Mouse (Mus musculus) liver, embryonic 11.5 days (tissue): ENCODE results near the gene Bglap. TPM values are rescaled to one million over a fixed set of nuclear protein-coding genes. Genes with fewer than 3 reads are reported as not detected.

Experiments
- ATAC-seq: fragments of 200-750 bp; cut with Nextera tagmentation; replicated peaks from 2 replicates; pipeline ENCODE4 v1.8.0; 2017; ENCODE audit warnings: moderate number of reproducible peaks, mild to moderate bottlenecking, moderate TSS enrichment, moderate library complexity; ENCODE audit not compliant: low FRiP score
- DNase-seq: peaks from one replicate; pipeline ENCODE4 v3.0.0-alpha.2; 2017; ENCODE audit warnings: low spot score
- H3K27ac ChIP-seq: fragments of 300-500 bp; sonication (generic); 2 replicates; pipeline ENCODE4 v1.5.1; 2014; ENCODE audit warnings: mild to moderate bottlenecking, low read depth, low read length, control low read depth
- H3K27me3 ChIP-seq: fragments of 300-500 bp; sonication (generic); replicated peaks from 2 replicates; pipeline ENCODE4 v1.6.1; 2014; ENCODE audit warnings: low read length, mixed read lengths; ENCODE audit not compliant: control insufficient read depth, insufficient read depth
- H3K36me3 ChIP-seq: fragments of 300-500 bp; sonication (generic); 2 replicates; pipeline ENCODE4 v1.6.1; 2014; ENCODE audit warnings: mild to moderate bottlenecking, low read length, moderate library complexity, mixed read lengths; ENCODE audit not compliant: control insufficient read depth, insufficient read depth
- H3K4me1 ChIP-seq: fragments of 300-500 bp; sonication (generic); replicated peaks from 2 replicates; pipeline ENCODE4 v1.6.1; 2014; ENCODE audit warnings: low read length, mixed read lengths; ENCODE audit not compliant: control insufficient read depth, insufficient read depth
- H3K4me2 ChIP-seq: fragments of 300-500 bp; sonication (generic); 2 replicates; pipeline ENCODE4 v1.6.1; 2014; ENCODE audit warnings: mild to moderate bottlenecking, control low read depth, moderate library complexity
- H3K4me3 ChIP-seq: fragments of 300-500 bp; sonication (generic); 2 replicates; pipeline ENCODE4 v1.5.1; 2014; ENCODE audit warnings: low read depth, low read length, control low read depth
- H3K9ac ChIP-seq: fragments of 300-500 bp; sonication (generic); 2 replicates; pipeline ENCODE4 v1.6.1; 2014; ENCODE audit warnings: low read depth, low read length, control low read depth
- H3K9me3 ChIP-seq: fragments of 300-500 bp; sonication (generic); 2 replicates; pipeline ENCODE4 v1.6.1; 2016; ENCODE audit warnings: low read length, inconsistent platforms, mixed read lengths; ENCODE audit not compliant: control insufficient read depth
- WGBS: fragments of 180-500 bp; shearing (Covaris S2); extraction: QIAGEN DNeasy Blood & Tissue Kit; methylation state at CpG from one replicate; pipeline ENCODE4 v1.1.7; 2014; 5-methylcytosine and 5-hydroxymethylcytosine counted together
- polyA plus RNA-seq: library from polyadenylated mRNA; unstranded; fragments of >200 nt; fragmentation: Nextera tagmentation; extraction: Ambion mirVana; gene quantifications from 2 replicates; pipeline ENCODE4 v1.2.1, GENCODE M21; 2014

Bglap gene
- polyA plus RNA-seq, 1 experiment from 2014 or later, result not detected

GRCm38 (mm10) chr3:88418016-88418415 lies 33.8 kb upstream of the Bglap start:
- Histone ChIP-seq H3K27ac (no peak overlapping the region), H3K4me2 (no peak overlapping the region), H3K36me3 (peaks cover 33% of the 10 kb centered on the region; the same call in 1 of the 2 replicates), H3K27me3 (no peaks in the 10 kb centered on the region), H3K9ac (no peak overlapping the region), H3K9me3 (no peaks in the 10 kb centered on the region), H3K4me3 (no peak overlapping the region), H3K4me1 (peaks cover 21% of the 10 kb centered on the region)
- ATAC-seq (no peak), DNase-seq (no peak)
- WGBS, result 81% methylated on average over 6 of the region's 6 CpGs

GRCm38 (mm10) chr3:88415668-88416067 lies 31.4 kb upstream of the Bglap start:
- WGBS, result 58% methylated on average over 4 of the region's 4 CpGs
- Histone ChIP-seq H3K27me3 (no peaks in the 10 kb centered on the region), H3K36me3 (peaks cover 35% of the 10 kb centered on the region; the same call in 1 of the 2 replicates), H3K27ac (no peak overlapping the region), H3K9ac (0 out of 2 replicates have a peak overlapping the region, but pooled peaks have one; percentile 6), H3K4me2 (no peak overlapping the region), H3K4me3 (no peak overlapping the region), H3K9me3 (no peaks in the 10 kb centered on the region), H3K4me1 (peaks cover 20% of the 10 kb centered on the region)
- ATAC-seq (no peak), DNase-seq (no peak)

- no peak overlapping the region for H3K4me3 ChIP-seq
- H3K36me3 ChIP-seq, result peaks cover 15% of the 10 kb centered on the region; the same call in 1 of the 2 replicates
- H3K27ac ChIP-seq, result no peak overlapping the region; the same call in 1 of the 2 replicates
- H3K27me3 ChIP-seq, result no peaks in the 10 kb centered on the region
- no peak overlapping the region for H3K9ac ChIP-seq
- H3K4me1 ChIP-seq, result peaks cover 38% of the 10 kb centered on the region
- ATAC-seq (no peak), DNase-seq (no peak)
- WGBS, result 76% methylated on average over 11 of the region's 11 CpGs
- H3K4me2 ChIP-seq, result no peak overlapping the region
- H3K9me3 ChIP-seq, result no peaks in the 10 kb centered on the region
Measured at GRCm38 (mm10) chr3:88412636-88413035, 28.4 kb upstream of the Bglap start.

GRCm38 (mm10) chr3:88411681-88412080 lies 27.4 kb upstream of the Bglap start:
- H3K9ac ChIP-seq, result peak overlapping the region; percentile 3; the same call in 1 of the 2 replicates
- peaks cover 13% of the 10 kb centered on the region; the same call in 1 of the 2 replicates for H3K36me3 ChIP-seq
- H3K27me3 ChIP-seq, result no peaks in the 10 kb centered on the region
- DNase-seq, result no peak
- no peak overlapping the region for H3K4me3 ChIP-seq
- H3K4me1 ChIP-seq, result peaks cover 43% of the 10 kb centered on the region
- H3K4me2 ChIP-seq, result peak overlapping the region; percentile 25; the same call in 1 of the 2 replicates
- ATAC-seq, result 0 out of 2 replicates have a peak, but pooled peaks have one; percentile 24
- WGBS, result 64% methylated on average over 4 of the region's 4 CpGs
- no peak overlapping the region; the same call in 1 of the 2 replicates for H3K27ac ChIP-seq
- no peaks in the 10 kb centered on the region for H3K9me3 ChIP-seq

- 22% methylated on average over 7 of the region's 7 CpGs for WGBS
- Histone ChIP-seq H3K4me2 (peak overlapping the region; percentile 91), H3K9ac (peak overlapping the region; percentile 97), H3K4me1 (peaks cover 40% of the 10 kb centered on the region), H3K27ac (peak overlapping the region; percentile 91), H3K4me3 (peak overlapping the region; percentile 80), H3K36me3 (peaks cover 12% of the 10 kb centered on the region; the same call in 1 of the 2 replicates), H3K27me3 (no peaks in the 10 kb centered on the region), H3K9me3 (no peaks in the 10 kb centered on the region)
- no peak for DNase-seq
- ATAC-seq, result no peak; the same call in 1 of the 2 replicates
Measured at GRCm38 (mm10) chr3:88410645-88411031, 26.4 kb upstream of the Bglap start.

- H3K9me3 ChIP-seq, result no peaks in the 10 kb centered on the region
- DNase-seq (peak; percentile 93), ATAC-seq (peak; percentile 92)
- peaks cover 37% of the 10 kb centered on the region for H3K4me1 ChIP-seq
- H3K36me3 ChIP-seq, result peaks cover 11% of the 10 kb centered on the region; the same call in 1 of the 2 replicates
- under 1% methylated on average over 54 of the region's 54 CpGs for WGBS
- peak within 1 kb of the TSS; percentile 80 for H3K4me3 ChIP-seq
- H3K27ac ChIP-seq, result peak within 1 kb of the TSS; percentile 91
- peak within 1 kb of the TSS; percentile 97 for H3K9ac ChIP-seq
- no peaks in the 10 kb centered on the region for H3K27me3 ChIP-seq
- H3K4me2 ChIP-seq, result peak within 1 kb of the TSS; percentile 91
Measured at GRCm38 (mm10) chr3:88409741-88410644, 25.7 kb upstream of the Bglap start, which contains the start of gene Pmf1. TSS of gene Pmf1 (minus strand) at chr3:88410331.

GRCm38 (mm10) chr3:88408953-88409352 lies 24.7 kb upstream of the Bglap start:
- H3K4me1 ChIP-seq, result peaks cover 37% of the 10 kb centered on the region
- H3K9ac ChIP-seq, result peak overlapping the region; percentile 97
- DNase-seq (peak; percentile 35), ATAC-seq (no peak)
- H3K4me3 ChIP-seq, result peak overlapping the region; percentile 80
- H3K27me3 ChIP-seq, result no peaks in the 10 kb centered on the region
- WGBS, result 56% methylated on average over 5 of the region's 5 CpGs
- peaks cover 12% of the 10 kb centered on the region for H3K36me3 ChIP-seq
- H3K27ac ChIP-seq, result peak overlapping the region; percentile 91; the same call in 1 of the 2 replicates
- H3K4me2 ChIP-seq, result peak overlapping the region; percentile 91
- no peaks in the 10 kb centered on the region for H3K9me3 ChIP-seq

- Histone ChIP-seq H3K9me3 (no peaks in the 10 kb centered on the region), H3K9ac (no peak overlapping the region), H3K27me3 (no peaks in the 10 kb centered on the region), H3K27ac (no peak overlapping the region; the same call in 1 of the 2 replicates), H3K4me1 (peaks cover 37% of the 10 kb centered on the region), H3K36me3 (peaks cover 11% of the 10 kb centered on the region), H3K4me3 (no peak overlapping the region), H3K4me2 (no peak overlapping the region)
- DNase-seq (peak; percentile 29), ATAC-seq (no peak)
- WGBS, result 61% methylated on average over 7 of the region's 7 CpGs
Measured at GRCm38 (mm10) chr3:88407529-88407928, 23.3 kb upstream of the Bglap start.
